ENCODE assay signal across 8 mouse cellular contexts in genomic region chr16:8737341-8737665, GRCm38 (mm10). TPM values are rescaled to one million over a fixed set of nuclear protein-coding genes. Genes with fewer than 3 reads are reported as not detected.
DNase-seq lines count a peak whose midpoint lies in the region; ATAC-seq and TF ChIP-seq lines count a peak whose summit lies in the region.

No protein-coding gene starts in this region.

- H3K9me3 ChIP-seq in heart, embryonic 15.5 days (replicated peaks): no peaks in the 10 kb centered on the region
- no peaks in the 10 kb centered on the region for H3K9me3 ChIP-seq in MEL (replicated peaks; ENCODE audit: insufficient read depth, low read length)
- no peaks in the 10 kb centered on the region for H3K9me3 ChIP-seq in hindbrain, embryonic 11.5 days (ENCODE audit: control insufficient read depth, low read length)
- H3K9me3 ChIP-seq in midbrain, embryonic 11.5 days (ENCODE audit: control insufficient read depth, low read length): no peaks in the 10 kb centered on the region

- DNase-seq in heart, postnatal 14 days: no peak
- no peak for DNase-seq in MEL (ENCODE audit: low read depth, low spot score)
- no peak for DNase-seq in hindbrain, embryonic 11.5 days (ENCODE audit: low spot score)
- peak; percentile 92 for DNase-seq in midbrain, embryonic 11.5 days (ENCODE audit: low spot score, missing footprints)
- DNase-seq in cerebellum, postnatal 36 days: no peak
- no peak for DNase-seq in adrenal gland, adult (ENCODE audit: inconsistent age in 2 of 2, low spot score in 1 of 2)

- TF ChIP-seq CTCF in MEL (IDR thresholded peaks at IDR 0.05 in 2 of 3, conservative IDR thresholded peaks at IDR 0.05 in 1 of 3; ENCODE audit: control insufficient read depth in 1 of 3, insufficient read depth in 1 of 3, low read depth in 2 of 3, low read length in 3 of 3, poor library complexity in 1 of 3, severe bottlenecking in 1 of 3): no peak

- peak overlapping the region; percentile 93 for H3K4me3 ChIP-seq in heart, embryonic 15.5 days
- H3K4me3 ChIP-seq in MEL (ENCODE audit: control insufficient read depth in 1 of 2, insufficient read depth in 1 of 2, low read depth in 2 of 2, low read length in 2 of 2): peak overlapping the region; percentile 73 to 93
- peak overlapping the region; percentile 98 for H3K4me3 ChIP-seq in hindbrain, embryonic 11.5 days (ENCODE audit: low read depth, low read length)
- H3K4me3 ChIP-seq in midbrain, embryonic 11.5 days (ENCODE audit: low read depth, low read length): peak overlapping the region; percentile 98

- no peak for TF ChIP-seq EP300 in MEL (IDR thresholded peaks at IDR 0.05; ENCODE audit: low read depth in 1 of 2, low read length in 2 of 2)

- H3K4me2 ChIP-seq in heart, embryonic 15.5 days: peak overlapping the region; percentile 90
- H3K4me2 ChIP-seq in hindbrain, embryonic 11.5 days (replicated peaks; ENCODE audit: low read depth, low read length): peak overlapping the region; percentile 94
- H3K4me2 ChIP-seq in midbrain, embryonic 11.5 days: peak overlapping the region; percentile 99

- no peaks in the 10 kb centered on the region for H3K27me3 ChIP-seq in heart, embryonic 15.5 days
- H3K27me3 ChIP-seq in MEL (ENCODE audit: control insufficient read depth in 1 of 2, insufficient read depth in 2 of 2, low read length in 2 of 2): no peaks in the 10 kb centered on the region
- H3K27me3 ChIP-seq in hindbrain, embryonic 11.5 days (ENCODE audit: control insufficient read depth, insufficient read depth, low read length): no peaks in the 10 kb centered on the region
- no peaks in the 10 kb centered on the region for H3K27me3 ChIP-seq in midbrain, embryonic 11.5 days (ENCODE audit: control insufficient read depth, insufficient read depth, low read length)

- H3K4me1 ChIP-seq in heart, embryonic 15.5 days (replicated peaks): peaks cover 41% of the 10 kb centered on the region
- peaks cover 4 to 30% of the 10 kb centered on the region in 2 experiments; a peak in 3 of 4 replicates for H3K4me1 ChIP-seq in MEL (ENCODE audit: control insufficient read depth in 1 of 2, insufficient read depth in 2 of 2, low read length in 2 of 2)
- no peaks in the 10 kb centered on the region; the same call in 1 of the 2 replicates for H3K4me1 ChIP-seq in hindbrain, embryonic 11.5 days (replicated peaks; ENCODE audit: control insufficient read depth, insufficient read depth, low read length)
- peaks cover 26% of the 10 kb centered on the region for H3K4me1 ChIP-seq in midbrain, embryonic 11.5 days (ENCODE audit: control insufficient read depth, insufficient read depth, low read length)

- intact Hi-C loops in heart, postnatal 14 days (cut with DNase I): loop anchor here (5.0 kb wide), 2 partner anchors 35 to 50 kb away; no protein-coding TSS in a partner anchor

- peak overlapping the region; percentile 92 for H3K9ac ChIP-seq in heart, embryonic 15.5 days
- peak overlapping the region; percentile 97 for H3K9ac ChIP-seq in MEL (ENCODE audit: control insufficient read depth, low read depth, low read length, poor library complexity, severe bottlenecking)
- peak overlapping the region; percentile 94 for H3K9ac ChIP-seq in hindbrain, embryonic 11.5 days (ENCODE audit: low read depth, low read length)
- H3K9ac ChIP-seq in midbrain, embryonic 11.5 days (ENCODE audit: low read length): peak overlapping the region; percentile 98

- ATAC-seq in heart, embryonic 15.5 days (replicated peaks; ENCODE audit: insufficient number of reproducible peaks, insufficient read depth, low FRiP score, low read depth): no peak
- no peak for ATAC-seq in hindbrain, embryonic 11.5 days (ENCODE audit: low FRiP score)
- no peak for ATAC-seq in midbrain, embryonic 11.5 days (ENCODE audit: low FRiP score)
- ATAC-seq in megakaryocyte-erythroid progenitor cell, adult 5-6 weeks (replicated peaks; ENCODE audit: low FRiP score, low TSS enrichment, poor library complexity, severe bottlenecking): no peak

- TF ChIP-seq POLR2A in MEL (IDR thresholded peaks at IDR 0.05; ENCODE audit: control insufficient read depth in 1 of 2, insufficient read depth in 1 of 2, low read depth in 1 of 2, low read length in 2 of 2, poor library complexity in 1 of 2): no peak

- no peak for TF ChIP-seq RAD21 in MEL (IDR thresholded peaks at IDR 0.05; ENCODE audit: low read depth, low read length)

- peak overlapping the region; percentile 82; the same call in 1 of the 2 replicates for H3K27ac ChIP-seq in heart, embryonic 15.5 days
- peak overlapping the region; percentile 18 for H3K27ac ChIP-seq in MEL (ENCODE audit: control insufficient read depth, low read depth, low read length)
- 0 out of 2 replicates have a peak overlapping the region, but pooled peaks have one; percentile 90 for H3K27ac ChIP-seq in hindbrain, embryonic 11.5 days (ENCODE audit: low read depth, low read length)
- H3K27ac ChIP-seq in midbrain, embryonic 11.5 days (ENCODE audit: low read depth, low read length): no peak overlapping the region

- H3K36me3 ChIP-seq in heart, embryonic 15.5 days: no peaks in the 10 kb centered on the region
- H3K36me3 ChIP-seq in MEL (ENCODE audit: control insufficient read depth in 1 of 2, insufficient read depth in 2 of 2, low read length in 2 of 2): peaks cover 4 to 22% of the 10 kb centered on the region in 2 experiments
- no peaks in the 10 kb centered on the region for H3K36me3 ChIP-seq in hindbrain, embryonic 11.5 days (ENCODE audit: control insufficient read depth, insufficient read depth, low read length)
- H3K36me3 ChIP-seq in midbrain, embryonic 11.5 days (ENCODE audit: control insufficient read depth, insufficient read depth, low read length): no peaks in the 10 kb centered on the region

- H3K79me2 ChIP-seq in MEL (ENCODE audit: control insufficient read depth, insufficient read depth, low read length, poor library complexity): peaks cover 65% of the 10 kb centered on the region

- under 1% methylated on average over 11 of the region's 11 CpGs for WGBS in heart, embryonic 15.5 days
- whole genome bisulfite sequencing in hindbrain, embryonic 11.5 days: under 1% methylated on average over 11 of the region's 11 CpGs
- WGBS in midbrain, embryonic 11.5 days: under 1% methylated on average over 11 of the region's 11 CpGs

TF ChIP-seq in MEL, 35 proteins besides CTCF, POLR2A, EP300 and RAD21:
- TF ChIP-seq MAFK (IDR thresholded peaks at IDR 0.05; ENCODE audit: borderline replicate concordance, low read depth, low read length) (no peak), USF1 (IDR thresholded peaks at IDR 0.05; ENCODE audit: low read depth, low read length) (no peak), BHLHE40 (IDR thresholded peaks at IDR 0.05; ENCODE audit: borderline replicate concordance, low read depth, low read length) (no peak), MAZ (IDR thresholded peaks at IDR 0.05; ENCODE audit: low read depth, low read length) (no peak), USF2 (IDR thresholded peaks at IDR 0.05; ENCODE audit: borderline replicate concordance in 1 of 2, insufficient read depth in 1 of 2, low read depth in 1 of 2, low read length in 2 of 2) (no peak), ZMIZ1 (IDR thresholded peaks at IDR 0.05; ENCODE audit: low read depth, low read length) (no peak), ZKSCAN1 (IDR thresholded peaks at IDR 0.05; ENCODE audit: low read depth, low read length) (no peak), KAT2A (conservative IDR thresholded peaks at IDR 0.05; ENCODE audit: low read depth, low read length) (no peak), POLR2AphosphoS5 (IDR thresholded peaks at IDR 0.05; ENCODE audit: borderline replicate concordance, low read depth, low read length) (no peak), GATA1 (IDR thresholded peaks at IDR 0.05; ENCODE audit: low read depth, low read length) (no peak), RCOR1 (IDR thresholded peaks at IDR 0.05; ENCODE audit: low read depth, low read length) (no peak), UBTF (IDR thresholded peaks at IDR 0.05; ENCODE audit: borderline replicate concordance, insufficient read depth, low read depth, low read length) (no peak), NRF1 (IDR thresholded peaks at IDR 0.05; ENCODE audit: insufficient read depth, low read depth, low read length, poor library complexity, severe bottlenecking) (no peak), NELFE (IDR thresholded peaks at IDR 0.05; ENCODE audit: low read depth, low read length) (no peak), ZNF384 (IDR thresholded peaks at IDR 0.05; ENCODE audit: low read depth, low read length) (no peak), MAX (IDR thresholded peaks at IDR 0.05; ENCODE audit: low read length) (no peak; the same call in 1 of the 2 replicates), JUND (IDR thresholded peaks at IDR 0.05; ENCODE audit: low read depth, low read length) (no peak), ZC3H11A (IDR thresholded peaks at IDR 0.05; ENCODE audit: low read depth, low read length) (no peak), MXI1 (IDR thresholded peaks at IDR 0.05; ENCODE audit: low read depth, low read length) (no peak; the same call in 1 of the 2 replicates)

RNA-seq across cellular contexts. Expression of gene Usp7, which starts 54.8 kb away (rescaled TPM):
- polyA plus RNA-seq in heart, embryonic 15.5 days (2015; fragmentation: Nextera tagmentation; extraction: Ambion mirVana): 12.5 and 15.6 TPM in 2 replicates
- 10 to 100 TPM; 61.9 to 65.0 TPM for total RNA-seq in heart, postnatal 14 days (2021)
- total RNA-seq in MEL (2012; rRNA removed): 101 and 105 TPM in 2 replicates
- polyA plus RNA-seq in MEL (2012; ENCODE audit: insufficient read depth in 1 of 2, insufficient read length in 2 of 2, low read depth in 1 of 2, low replicate concordance in 2 of 2, missing spikeins in 1 of 2): 100 to 1,000 TPM in 1 of 2 experiments, 10 to 100 TPM in 1; 94.2 to 425 TPM
- polyA plus RNA-seq in hindbrain, embryonic 11.5 days (2014; fragmentation: Nextera tagmentation; extraction: Ambion mirVana): 36.9 and 51.9 TPM in 2 replicates
- 35.7 and 41.0 TPM in 2 replicates for polyA plus RNA-seq in midbrain, embryonic 11.5 days (2014; fragmentation: Nextera tagmentation; extraction: Ambion mirVana)
- 196 and 235 TPM in 2 replicates for total RNA-seq in megakaryocyte-erythroid progenitor cell, adult 5-6 weeks (2014; fragmentation: Nextera tagmentation)
- 202 and 222 TPM in 2 replicates for total RNA-seq in megakaryocyte-erythroid progenitor cell, adult 5-6 weeks (2017)

RNA-seq across cellular contexts. Expression of gene Gm5767, which starts 56.7 kb away (rescaled TPM):
- polyA plus RNA-seq in heart, embryonic 15.5 days (2015; fragmentation: Nextera tagmentation; extraction: Ambion mirVana): not detected in 2 replicates
- total RNA-seq in heart, postnatal 14 days (2021): not detected
- total RNA-seq in MEL (2012; rRNA removed): not detected in 2 replicates
- not detected for polyA plus RNA-seq in MEL (2012; ENCODE audit: insufficient read depth in 1 of 2, insufficient read length in 2 of 2, low read depth in 1 of 2, low replicate concordance in 2 of 2, missing spikeins in 1 of 2)
- polyA plus RNA-seq in hindbrain, embryonic 11.5 days (2014; fragmentation: Nextera tagmentation; extraction: Ambion mirVana): not detected in 2 replicates
- not detected in 2 replicates for polyA plus RNA-seq in midbrain, embryonic 11.5 days (2014; fragmentation: Nextera tagmentation; extraction: Ambion mirVana)
- not detected in 2 replicates for total RNA-seq in megakaryocyte-erythroid progenitor cell, adult 5-6 weeks (2014; fragmentation: Nextera tagmentation)
- total RNA-seq in megakaryocyte-erythroid progenitor cell, adult 5-6 weeks (2017): not detected in 2 replicates
